Mouse (Mus musculus) liver, embryonic 18 days (tissue): ENCODE results near the gene 1700001O22Rik. TPM values are rescaled to one million over a fixed set of nuclear protein-coding genes. Genes with fewer than 3 reads are reported as not detected.

Experiments
- polyA plus RNA-seq: library from polyadenylated mRNA; depleted of rRNA; stranded (reverse); fragments of >200 nt; gene quantifications from 2 replicates; pipeline ENCODE4 v1.2.3, GENCODE M21; 2012; rRNA removed

Gene 1700001O22Rik
- polyA plus RNA-seq, result 0.06 and 0.09 TPM in 2 replicates

GRCm38 (mm10) chr2:30803604-30804003, at the start of gene 1700001O22Rik:
1700001O22Rik (minus strand) TSS chr2:30803661.

GRCm38 (mm10) chr2:30834373-30835022, 31.0 kb upstream of the 1700001O22Rik start, which contains the start of gene Prrx2:
Prrx2 (plus strand) TSS chr2:30834972.

GRCm38 (mm10) chr2:30830283-30830795, 26.9 kb upstream of the 1700001O22Rik start, which contains the start of gene Asb6:
Asb6 (minus strand) TSS chr2:30830333.

GRCm38 (mm10) chr2:30807648-30808295, 4.3 kb upstream of the 1700001O22Rik start, which contains the start of gene Ntmt1:
Ntmt1 (plus strand) TSS chr2:30807826.

Other genes starting within 250 kb of the 1700001O22Rik start
- 0.06 and 0.18 TPM in 2 replicates for gene Cstad, start 208.6 kb downstream of the 1700001O22Rik start, polyA plus RNA-seq
- 17.2 and 20.4 TPM in 2 replicates for gene Ntmt1, start 4.2 kb upstream of the 1700001O22Rik start, polyA plus RNA-seq
- gene Asb6, start 26.7 kb upstream of the 1700001O22Rik start, polyA plus RNA-seq, result 14.8 and 15.5 TPM in 2 replicates
- gene Prrx2, start 31.3 kb upstream of the 1700001O22Rik start, polyA plus RNA-seq, result 0.17 and 0.19 TPM in 2 replicates
- 1.9 and 2.8 TPM in 2 replicates for gene Ptges, start 126.2 kb upstream of the 1700001O22Rik start, polyA plus RNA-seq
- 17.6 and 18.6 TPM in 2 replicates for gene Tor1b, start 149.3 kb upstream of the 1700001O22Rik start, polyA plus RNA-seq
- 45.1 and 45.2 TPM in 2 replicates for gene Tor1a, start 164.3 kb upstream of the 1700001O22Rik start, polyA plus RNA-seq
- 20.9 and 22.0 TPM in 2 replicates for gene BC005624, start 178.5 kb upstream of the 1700001O22Rik start, polyA plus RNA-seq
- gene Usp20, start 178.6 kb upstream of the 1700001O22Rik start, polyA plus RNA-seq, result 3.4 and 3.8 TPM in 2 replicates